Mouse (Mus musculus) adrenal gland, adult 18-20 months (tissue): ENCODE data around the gene Akna. TPM values are rescaled to one million over a fixed set of nuclear protein-coding genes. Genes with fewer than 3 reads are reported as not detected.

Experiments used
- DNase-seq, 2 experiments: peaks; one replicate each; pipeline ENCODE4 v3.0.0; 2021 to 2022; ENCODE audit warnings: low spot score in 2 of 2
- long read RNA-seq, 2 experiments: library from polyadenylated mRNA; stranded (forward); transcript quantifications; one replicate each; pipeline ENCODE4 v2.0.0; 2021
- total RNA-seq, 2 experiments: library from RNA; stranded (reverse); gene quantifications; 1 replicate in 1 of 2; 2 replicates in 1 of 2; pipeline ENCODE4 v1.2.3; 2021

Akna gene
- total RNA-seq = 1 to 10 TPM; 4.0 to 6.9 TPM
- long read RNA-seq, experiment 1, partial matches to known transcripts = 1 of 1 reads
- long read RNA-seq, experiment 1, other reads (novel, unspliced or antisense) = 0 of 1 reads
- long read RNA-seq, experiment 2, partial matches to known transcripts = 1 of 1 reads
- long read RNA-seq, experiment 2, other reads (novel, unspliced or antisense) = 0 of 1 reads

GRCm38 (mm10) chr4:63403040-63403959 lies at the start of gene Akna:
Gene Akna (minus strand): TSS chr4:63403354.
- peak; percentile 79 to 86 for DNase-seq

GRCm38 (mm10) chr4:63452555-63452954 lies 49.4 kb upstream of the Akna start:
- no peak for DNase-seq

- no peak for DNase-seq
Measured at GRCm38 (mm10) chr4:63450551-63450950, 47.4 kb upstream of the Akna start.

- DNase-seq = no peak
Measured at GRCm38 (mm10) chr4:63444362-63445066, 41.4 kb upstream of the Akna start.

- DNase-seq = no peak
Measured at GRCm38 (mm10) chr4:63443101-63443500, 39.9 kb upstream of the Akna start.

GRCm38 (mm10) chr4:63441616-63442015 lies 38.5 kb upstream of the Akna start:
- DNase-seq = no peak

- no peak for DNase-seq
Measured at GRCm38 (mm10) chr4:63440262-63440661, 37.1 kb upstream of the Akna start.

GRCm38 (mm10) chr4:63437968-63438367 lies 34.8 kb upstream of the Akna start:
- no peak for DNase-seq

- DNase-seq = no peak
Measured at GRCm38 (mm10) chr4:63437119-63437815, 34.1 kb upstream of the Akna start.

- DNase-seq = no peak
Measured at GRCm38 (mm10) chr4:63435402-63435801, 32.2 kb upstream of the Akna start.

GRCm38 (mm10) chr4:63431098-63431497 lies 27.9 kb upstream of the Akna start:
- no peak for DNase-seq

GRCm38 (mm10) chr4:63430357-63430756 lies 27.2 kb upstream of the Akna start:
- DNase-seq = peak in 1 of 2 experiments; percentile 33

- DNase-seq = no peak
Measured at GRCm38 (mm10) chr4:63426308-63426707, 23.2 kb upstream of the Akna start.

GRCm38 (mm10) chr4:63423811-63424210 lies 20.7 kb upstream of the Akna start:
- DNase-seq = no peak

- no peak for DNase-seq
Measured at GRCm38 (mm10) chr4:63423231-63423630, 20.1 kb upstream of the Akna start.

GRCm38 (mm10) chr4:63420143-63420920 lies 17.2 kb upstream of the Akna start:
- no peak for DNase-seq

- no peak for DNase-seq
Measured at GRCm38 (mm10) chr4:63418270-63418669, 15.1 kb upstream of the Akna start.

- DNase-seq = peak; percentile 76 to 85
Measured at GRCm38 (mm10) chr4:63417318-63417957, 14.3 kb upstream of the Akna start.

- no peak for DNase-seq
Measured at GRCm38 (mm10) chr4:63414951-63415350, 11.8 kb upstream of the Akna start.

- no peak for DNase-seq
Measured at GRCm38 (mm10) chr4:63411222-63411621, 8.1 kb upstream of the Akna start.
